Mouse (Mus musculus): ENCODE results near the gene Snx11.

- TF ChIP-seq CTCF (IDR thresholded peaks at IDR 0.05; ENCODE audit: low read depth, low read length), result no peak
- no peak for TF ChIP-seq POLR2A (IDR thresholded peaks at IDR 0.05; ENCODE audit: extremely low read depth, insufficient read depth, low read length)
Observed at GRCm38 (mm10) chr11:96747555-96747954, 29.8 kb downstream of the Snx11 start.

Data from liver, adult 2 months (tissue).